Mouse (Mus musculus) intestine, embryonic 14.5 days (tissue): Measurements from ENCODE around the gene Olfr1394. TPM values are rescaled to one million over a fixed set of nuclear protein-coding genes. Genes with fewer than 3 reads are reported as not detected.

ENCODE experiments used
- ATAC-seq: fragments of 200-750 bp; cut with Nextera tagmentation; replicated peaks from 2 replicates; pipeline ENCODE4 v1.8.0; 2017; ENCODE audit warnings: low read depth, moderate number of reproducible peaks, moderate TSS enrichment, moderate library complexity; ENCODE audit not compliant: low FRiP score, low TSS enrichment
- DNase-seq: peaks from one replicate; pipeline ENCODE4 v3.0.0-alpha.2; 2018; ENCODE audit warnings: low spot score
- H3K27ac ChIP-seq: fragments of 300-500 bp; sonication (generic); 2 replicates; pipeline ENCODE4 v1.5.1; 2014; ENCODE audit warnings: low read depth, mild to moderate bottlenecking, control low read depth
- H3K27me3 ChIP-seq: fragments of 300-500 bp; sonication (generic); replicated peaks from 2 replicates; pipeline ENCODE4 v1.6.1; 2014; ENCODE audit warnings: low read length, control low read depth; ENCODE audit not compliant: control insufficient read depth, insufficient read depth
- H3K36me3 ChIP-seq: fragments of 300-500 bp; sonication (generic); 2 replicates; pipeline ENCODE4 v1.6.1; 2014; ENCODE audit warnings: low read length, control low read depth; ENCODE audit not compliant: control insufficient read depth, insufficient read depth
- H3K4me1 ChIP-seq: fragments of 300-500 bp; sonication (generic); replicated peaks from 2 replicates; pipeline ENCODE4 v1.6.1; 2014; ENCODE audit warnings: low read length, control low read depth, mixed read lengths; ENCODE audit not compliant: control insufficient read depth, insufficient read depth
- H3K4me2 ChIP-seq: fragments of 300-500 bp; sonication (generic); 2 replicates; pipeline ENCODE4 v1.6.1; 2014; ENCODE audit warnings: low read length
- H3K4me3 ChIP-seq: fragments of 300-500 bp; sonication (generic); 2 replicates; pipeline ENCODE4 v1.5.1; 2014; ENCODE audit warnings: low read depth, low read length, control low read depth, mixed read lengths
- H3K9ac ChIP-seq: fragments of 300-500 bp; sonication (generic); 2 replicates; pipeline ENCODE4 v1.6.1; 2014; ENCODE audit warnings: mild to moderate bottlenecking, low read length
- H3K9me3 ChIP-seq: fragments of 300-500 bp; sonication (generic); 2 replicates; pipeline ENCODE4 v1.6.1; 2016; ENCODE audit warnings: low read length, control low read depth; ENCODE audit not compliant: control insufficient read depth
- WGBS: fragments of 180-500 bp; shearing (Covaris S2); extraction: QIAGEN DNeasy Blood & Tissue Kit; methylation state at CpG from one replicate; pipeline ENCODE4 v1.1.7; 2014; 5-methylcytosine and 5-hydroxymethylcytosine counted together
- polyA plus RNA-seq: library from polyadenylated mRNA; unstranded; fragments of >200 nt; fragmentation: Nextera tagmentation; extraction: Ambion mirVana; gene quantifications from 2 replicates; pipeline ENCODE4 v1.2.1, GENCODE M21; 2014

Gene Olfr1394
- polyA plus RNA-seq: not detected in 2 replicates

GRCm38 (mm10) chr11:49154077-49154476, at the start of gene Olfr1394:
TSS of gene Olfr1394 (plus strand) at chr11:49154377.
- Histone ChIP-seq H3K27me3 (no peaks in the 10 kb centered on the region), H3K4me3 (no peak within 1 kb of the TSS), H3K36me3 (no peaks in the 10 kb centered on the region), H3K27ac (no peak within 1 kb of the TSS), H3K4me2 (no peak within 1 kb of the TSS), H3K9me3 (no peaks in the 10 kb centered on the region), H3K4me1 (no peaks in the 10 kb centered on the region), H3K9ac (no peak within 1 kb of the TSS)
- no peak for ATAC-seq
- no peak for DNase-seq
- 89% methylated on average over 1 of the region's 1 CpGs for WGBS

- no peak overlapping the region for H3K4me3 ChIP-seq
- H3K9me3 ChIP-seq: no peaks in the 10 kb centered on the region
- WGBS: 71% methylated on average over 1 of the region's 1 CpGs
- H3K27ac ChIP-seq: no peak overlapping the region
- H3K4me1 ChIP-seq: peaks cover 11% of the 10 kb centered on the region
- no peaks in the 10 kb centered on the region for H3K27me3 ChIP-seq
- no peak overlapping the region for H3K4me2 ChIP-seq
- H3K9ac ChIP-seq: no peak overlapping the region
- no peak for ATAC-seq
- H3K36me3 ChIP-seq: no peaks in the 10 kb centered on the region
- no peak for DNase-seq
These were observed 48.4 kb upstream of the Olfr1394 start for GRCm38 (mm10) chr11:49105752-49106151.

- Histone ChIP-seq H3K36me3 (no peaks in the 10 kb centered on the region), H3K4me3 (no peak overlapping the region), H3K4me2 (no peak overlapping the region), H3K4me1 (0 out of 2 replicates have a peak, but pooled peaks cover 3% of the 10 kb centered on the region), H3K27me3 (no peaks in the 10 kb centered on the region), H3K9ac (no peak overlapping the region), H3K9me3 (no peaks in the 10 kb centered on the region), H3K27ac (no peak overlapping the region)
- peak; percentile 60; the same call in 1 of the 2 replicates for ATAC-seq
- DNase-seq: no peak
- 42% methylated on average over 10 of the region's 10 CpGs for WGBS
These were observed 46.3 kb upstream of the Olfr1394 start for GRCm38 (mm10) chr11:49107650-49108537.

- Histone ChIP-seq H3K9ac (no peak overlapping the region), H3K27me3 (no peaks in the 10 kb centered on the region), H3K9me3 (no peaks in the 10 kb centered on the region), H3K27ac (no peak overlapping the region), H3K4me3 (no peak overlapping the region), H3K4me2 (no peak overlapping the region), H3K4me1 (no peaks in the 10 kb centered on the region), H3K36me3 (no peaks in the 10 kb centered on the region)
- ATAC-seq (no peak), DNase-seq (peak; percentile 63)
- WGBS: 48% methylated on average over 1 of the region's 1 CpGs
These were observed 45.3 kb upstream of the Olfr1394 start for GRCm38 (mm10) chr11:49108833-49109232.

- ATAC-seq (no peak), DNase-seq (no peak)
- Histone ChIP-seq H3K4me2 (no peak overlapping the region), H3K27ac (no peak overlapping the region), H3K9me3 (no peaks in the 10 kb centered on the region), H3K9ac (no peak overlapping the region), H3K27me3 (no peaks in the 10 kb centered on the region), H3K4me1 (no peaks in the 10 kb centered on the region), H3K36me3 (no peaks in the 10 kb centered on the region), H3K4me3 (no peak overlapping the region)
- WGBS: 71% methylated on average over 1 of the region's 1 CpGs
These were observed 43.2 kb upstream of the Olfr1394 start for GRCm38 (mm10) chr11:49111000-49111399.

GRCm38 (mm10) chr11:49112624-49113219, 41.5 kb upstream of the Olfr1394 start:
- ATAC-seq (peak; percentile 64; the same call in 1 of the 2 replicates), DNase-seq (no peak)
- H3K27ac ChIP-seq: no peak overlapping the region
- no peaks in the 10 kb centered on the region for H3K36me3 ChIP-seq
- 70% methylated on average over 6 of the region's 6 CpGs for WGBS
- H3K27me3 ChIP-seq: no peaks in the 10 kb centered on the region
- no peak overlapping the region for H3K4me2 ChIP-seq
- no peaks in the 10 kb centered on the region for H3K9me3 ChIP-seq
- H3K4me3 ChIP-seq: no peak overlapping the region
- no peaks in the 10 kb centered on the region for H3K4me1 ChIP-seq
- H3K9ac ChIP-seq: no peak overlapping the region

GRCm38 (mm10) chr11:49114158-49114557, 40.0 kb upstream of the Olfr1394 start:
- Histone ChIP-seq H3K4me2 (no peak overlapping the region), H3K4me3 (no peak overlapping the region), H3K9ac (no peak overlapping the region), H3K4me1 (no peaks in the 10 kb centered on the region), H3K27me3 (no peaks in the 10 kb centered on the region), H3K36me3 (no peaks in the 10 kb centered on the region), H3K9me3 (no peaks in the 10 kb centered on the region), H3K27ac (no peak overlapping the region)
- WGBS: 47% methylated on average over 2 of the region's 2 CpGs
- ATAC-seq (no peak), DNase-seq (no peak)

GRCm38 (mm10) chr11:49114774-49115173, 39.4 kb upstream of the Olfr1394 start, which contains the start of gene Olfr1396:
TSS of gene Olfr1396 (minus strand) at chr11:49114874.
- no peak for DNase-seq
- Histone ChIP-seq H3K9ac (no peak within 1 kb of the TSS), H3K27me3 (no peaks in the 10 kb centered on the region), H3K36me3 (no peaks in the 10 kb centered on the region), H3K27ac (no peak within 1 kb of the TSS), H3K9me3 (no peaks in the 10 kb centered on the region), H3K4me1 (no peaks in the 10 kb centered on the region), H3K4me2 (no peak within 1 kb of the TSS), H3K4me3 (no peak within 1 kb of the TSS)
- ATAC-seq: no peak
